Mouse (Mus musculus) lung, postnatal 4 days (tissue): ENCODE data around the gene Banf2.

Experiments used
- DNase-seq, 2 experiments: peaks; one replicate each; pipeline ENCODE4 v3.0.0; 2021

The Banf2 gene

GRCm38 (mm10) chr2:144107810-144108209 is 75.0 kb downstream of the Banf2 start:
- DNase-seq = no peak

DNA sequence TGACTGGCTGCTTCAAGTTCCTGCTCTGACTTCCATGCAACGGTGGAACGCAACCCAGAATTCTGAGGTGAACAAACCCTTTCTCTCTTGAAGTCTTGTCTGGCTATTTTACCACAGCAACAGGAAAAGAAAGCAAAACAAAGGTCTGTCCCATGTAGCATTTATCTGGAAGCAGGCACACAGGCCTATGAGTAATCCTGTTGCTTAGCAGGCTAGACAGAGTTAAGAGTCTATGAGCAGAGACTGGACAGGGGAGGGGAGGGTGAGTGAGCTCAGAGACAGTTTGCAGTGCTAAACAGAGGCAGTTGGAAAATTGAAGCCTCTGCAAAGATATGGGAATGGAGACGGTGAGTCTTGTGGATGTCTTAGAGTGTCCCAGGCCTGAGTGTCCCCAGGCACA is 75.5 kb downstream of the Banf2 start:
- no peak for DNase-seq

DNA sequence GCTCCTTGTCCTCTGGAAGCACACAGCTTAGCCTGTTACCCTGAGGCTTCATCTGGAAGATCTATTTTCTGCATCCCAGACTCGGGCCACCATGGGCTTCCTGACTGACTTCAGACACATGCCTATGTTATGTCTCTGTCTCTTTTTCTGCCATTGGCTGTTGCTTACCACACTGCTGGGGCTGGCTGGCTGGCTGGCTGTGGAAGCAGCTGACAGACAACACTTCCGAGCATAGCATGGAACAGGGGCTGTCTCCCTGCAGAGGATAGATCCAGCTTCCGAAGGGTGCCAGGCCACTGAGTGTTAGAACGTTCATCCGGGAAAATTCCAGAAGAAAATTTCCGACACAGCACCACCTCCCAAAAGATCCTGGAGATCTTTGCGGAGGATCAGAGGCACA is 79.1 kb downstream of the Banf2 start:
- DNase-seq = peak in 1 of 2 experiments; percentile 58

DNA sequence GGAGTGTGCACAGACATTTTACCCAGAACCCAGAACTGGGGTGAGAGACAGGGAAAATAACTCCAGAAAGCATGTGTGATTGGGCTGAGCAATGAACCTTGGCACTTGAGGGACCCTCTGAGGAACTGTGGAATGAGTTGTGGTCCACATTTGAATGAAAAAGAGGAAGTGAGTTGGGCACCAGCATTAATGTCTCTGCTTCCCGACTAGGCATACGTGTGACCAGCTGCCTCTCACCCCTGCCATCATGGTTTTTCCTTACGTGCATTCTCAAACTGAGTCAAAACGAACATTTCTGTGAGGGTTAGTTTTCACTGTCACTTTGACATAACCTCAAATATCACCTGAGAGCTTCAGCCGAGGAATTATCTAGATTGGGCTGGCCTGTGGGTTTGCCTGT is 79.8 kb downstream of the Banf2 start:
- no peak for DNase-seq

DNA sequence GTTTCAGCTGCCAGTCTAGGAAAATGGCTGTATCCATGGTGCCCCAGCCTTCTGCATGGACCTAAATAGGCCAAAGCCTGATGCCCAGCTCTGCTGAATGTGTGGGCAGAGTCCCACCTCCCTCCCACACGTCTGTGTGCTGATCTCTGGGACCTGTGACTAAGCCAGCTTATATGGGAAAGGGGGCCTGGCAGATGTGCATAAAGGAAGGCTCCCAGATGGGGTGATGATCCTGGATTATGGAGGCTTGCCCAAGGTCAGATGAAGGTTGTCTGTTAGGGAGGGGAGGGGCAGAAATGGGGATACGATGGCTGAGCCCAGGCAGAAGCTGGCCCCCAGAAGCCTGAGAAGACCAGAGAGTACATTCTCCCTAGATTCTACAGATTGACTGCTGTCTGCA is 85.2 kb downstream of the Banf2 start:
- DNase-seq = no peak

DNA sequence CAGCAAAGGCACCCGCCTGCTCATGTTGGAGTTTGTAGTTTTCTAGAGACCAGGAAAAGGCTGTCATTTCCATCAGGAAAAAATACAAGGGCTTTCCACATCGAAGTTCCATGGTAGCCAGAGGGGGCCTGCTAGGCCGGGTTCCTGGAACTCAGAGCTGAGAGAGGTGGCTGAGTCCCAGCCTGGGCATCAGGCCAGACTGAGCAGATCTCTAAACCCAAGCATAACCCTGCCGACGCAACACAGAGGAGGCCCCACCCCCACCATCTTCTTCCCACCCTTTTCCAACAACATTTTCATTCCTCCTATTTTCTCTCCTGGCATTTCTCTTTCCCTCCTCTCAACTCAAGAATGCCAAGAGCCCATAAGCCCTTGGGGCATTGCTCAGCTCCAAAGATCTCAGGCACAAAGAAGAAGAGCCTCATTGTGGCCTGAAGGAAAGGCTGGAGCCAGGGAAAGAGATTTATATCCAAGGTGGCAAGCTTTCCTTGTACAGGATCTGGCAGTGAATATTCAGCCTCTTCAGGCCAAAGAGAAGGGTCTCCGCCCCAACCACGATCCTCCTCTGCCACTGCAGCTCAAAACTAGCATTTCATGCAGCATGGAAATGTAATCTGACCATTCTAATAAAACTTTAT is 87.4 kb downstream of the Banf2 start:
- DNase-seq = peak; percentile 60 to 82

GRCm38 (mm10) chr2:144122068-144122467 is 89.2 kb downstream of the Banf2 start:
- DNase-seq = no peak
